Mouse (Mus musculus) stomach, postnatal 0 days (tissue): ENCODE results near the gene Espl1.

Source experiments
- CTCF ChIP-seq: IDR thresholded peaks from 2 replicates; pipeline ENCODE4 v1.5.1; 2016; ENCODE audit warnings: antibody characterized with exemption, low read depth, mild to moderate bottlenecking, moderate library complexity
- EP300 ChIP-seq: optimal IDR thresholded peaks from 2 replicates; pipeline ENCODE3; 2016; ENCODE audit warnings: antibody characterized with exemption

GRCm38 (mm10) chr15:102344490-102344889, 48.4 kb downstream of the Espl1 start:
- no peak for TF ChIP-seq CTCF
- no peak for TF ChIP-seq EP300
